Mouse (Mus musculus): ENCODE results near the gene Engase. TPM values are rescaled to one million over a fixed set of nuclear protein-coding genes. Genes with fewer than 3 reads are reported as not detected.
A peak's percentile ranks its signal among the peaks of the same experiment; 100 is the strongest.

Gene Engase
- total RNA-seq, 4 experiments from 2014 or later, result 4.3 to 6.8 (median 4.5) TPM

- DNase-seq (ENCODE audit: low spot score in 2 of 2), result peak; percentile 43 to 65
Observed at GRCm38 (mm10) chr11:118453886-118454671, 22.6 kb upstream of the Engase start.

- no peak for DNase-seq (ENCODE audit: low spot score in 2 of 2)
Observed at GRCm38 (mm10) chr11:118455788-118456187, 20.8 kb upstream of the Engase start.

GRCm38 (mm10) chr11:118456937-118457336 is 19.7 kb upstream of the Engase start:
- no peak for DNase-seq (ENCODE audit: low spot score in 2 of 2)

- DNase-seq (ENCODE audit: low spot score in 2 of 2), result peak in 1 of 2 experiments; percentile 45
Observed at GRCm38 (mm10) chr11:118459051-118459450, 17.6 kb upstream of the Engase start.

GRCm38 (mm10) chr11:118459536-118459935 is 17.1 kb upstream of the Engase start:
- DNase-seq (ENCODE audit: low spot score in 2 of 2), result no peak

GRCm38 (mm10) chr11:118460280-118460679 is 16.3 kb upstream of the Engase start:
- no peak for DNase-seq (ENCODE audit: low spot score in 2 of 2)

- DNase-seq (ENCODE audit: low spot score in 2 of 2), result no peak
Observed at GRCm38 (mm10) chr11:118467441-118468035, 9.1 kb upstream of the Engase start.

GRCm38 (mm10) chr11:118469509-118470160 is 7.0 kb upstream of the Engase start:
- no peak for DNase-seq (ENCODE audit: low spot score in 2 of 2)

- DNase-seq (ENCODE audit: low spot score in 2 of 2), result no peak
Observed at GRCm38 (mm10) chr11:118470234-118470966, 6.2 kb upstream of the Engase start.

GRCm38 (mm10) chr11:118471676-118472075 is 5.0 kb upstream of the Engase start:
- DNase-seq (ENCODE audit: low spot score in 2 of 2), result no peak

GRCm38 (mm10) chr11:118473161-118473560 is 3.5 kb upstream of the Engase start:
- no peak for DNase-seq (ENCODE audit: low spot score in 2 of 2)

- no peak for DNase-seq (ENCODE audit: low spot score in 2 of 2)
Observed at GRCm38 (mm10) chr11:118473842-118474500, 2.7 kb upstream of the Engase start.

- no peak for DNase-seq (ENCODE audit: low spot score in 2 of 2)
Observed at GRCm38 (mm10) chr11:118475496-118476083, 1.0 kb upstream of the Engase start.

- no peak for DNase-seq (ENCODE audit: low spot score in 2 of 2)
Observed at GRCm38 (mm10) chr11:118479776-118480175, 3.1 kb downstream of the Engase start.

GRCm38 (mm10) chr11:118481231-118481630 is 4.6 kb downstream of the Engase start:
- DNase-seq (ENCODE audit: low spot score in 2 of 2), result no peak

- no peak for DNase-seq (ENCODE audit: low spot score in 2 of 2)
Observed at GRCm38 (mm10) chr11:118481751-118482150, 5.1 kb downstream of the Engase start.

- DNase-seq (ENCODE audit: low spot score in 2 of 2), result no peak
Observed at GRCm38 (mm10) chr11:118484169-118484568, 7.5 kb downstream of the Engase start.

GRCm38 (mm10) chr11:118485338-118485737 is 8.7 kb downstream of the Engase start:
- DNase-seq (ENCODE audit: low spot score in 2 of 2), result no peak

GRCm38 (mm10) chr11:118485780-118486179 is 9.2 kb downstream of the Engase start:
- DNase-seq (ENCODE audit: low spot score in 2 of 2), result no peak

GRCm38 (mm10) chr11:118486281-118486680 is 9.7 kb downstream of the Engase start:
- DNase-seq (ENCODE audit: low spot score in 2 of 2), result no peak

Measured in gastrocnemius, adult 8-10 months (tissue).